Mouse (Mus musculus): ENCODE data around the gene Ttc25. TPM values are rescaled to one million over a fixed set of nuclear protein-coding genes. Genes with fewer than 3 reads are reported as not detected.

The Ttc25 gene
- 1.8 and 2.0 TPM in 2 replicates for polyA plus RNA-seq (2012; rRNA removed)

- H3K27ac ChIP-seq (ENCODE audit: insufficient read depth, low read length): no peak within 1 kb of the TSS
- H3K4me3 ChIP-seq (ENCODE audit: insufficient read depth, low read length): peak within 1 kb of the TSS; percentile 37
- H3K4me1 ChIP-seq (ENCODE audit: control insufficient read depth, insufficient read depth, low read length): no peaks in the 10 kb centered on the region; the same call in 1 of the 2 replicates
- TF ChIP-seq CTCF (IDR thresholded peaks at IDR 0.05; ENCODE audit: extremely low read depth, insufficient read depth, low read length): no peak
- TF ChIP-seq POLR2A (IDR thresholded peaks at IDR 0.05; ENCODE audit: extremely low read depth, insufficient read depth, low read length): peak; percentile 70
Measured at GRCm38 (mm10) chr11:100544832-100545745, at the start of gene Ttc25. Ttc25 (plus strand) TSS chr11:100545607.

- no peak overlapping the region for H3K27ac ChIP-seq (ENCODE audit: insufficient read depth, low read length)
- H3K4me3 ChIP-seq (ENCODE audit: insufficient read depth, low read length): no peak overlapping the region
- TF ChIP-seq CTCF (IDR thresholded peaks at IDR 0.05; ENCODE audit: extremely low read depth, insufficient read depth, low read length) (no peak), POLR2A (IDR thresholded peaks at IDR 0.05; ENCODE audit: extremely low read depth, insufficient read depth, low read length) (no peak)
- no peaks in the 10 kb centered on the region for H3K4me1 ChIP-seq (ENCODE audit: control insufficient read depth, insufficient read depth, low read length)
Measured at GRCm38 (mm10) chr11:100500241-100500640, 45.2 kb upstream of the Ttc25 start.

GRCm38 (mm10) chr11:100500651-100501050, 44.8 kb upstream of the Ttc25 start:
- Histone ChIP-seq H3K27ac (ENCODE audit: insufficient read depth, low read length) (no peak overlapping the region), H3K4me3 (ENCODE audit: insufficient read depth, low read length) (no peak overlapping the region)

GRCm38 (mm10) chr11:100501321-100501720, 44.1 kb upstream of the Ttc25 start:
- Histone ChIP-seq H3K27ac (ENCODE audit: insufficient read depth, low read length) (no peak overlapping the region), H3K4me1 (ENCODE audit: control insufficient read depth, insufficient read depth, low read length) (no peaks in the 10 kb centered on the region), H3K4me3 (ENCODE audit: insufficient read depth, low read length) (no peak overlapping the region)
- TF ChIP-seq POLR2A (IDR thresholded peaks at IDR 0.05; ENCODE audit: extremely low read depth, insufficient read depth, low read length) (no peak), CTCF (IDR thresholded peaks at IDR 0.05; ENCODE audit: extremely low read depth, insufficient read depth, low read length) (no peak)

More at GRCm38 (mm10) chr11:100500651-100501050, 44.8 kb upstream of the Ttc25 start:
- H3K4me1 ChIP-seq (ENCODE audit: control insufficient read depth, insufficient read depth, low read length): no peaks in the 10 kb centered on the region
- TF ChIP-seq POLR2A (IDR thresholded peaks at IDR 0.05; ENCODE audit: extremely low read depth, insufficient read depth, low read length) (no peak), CTCF (IDR thresholded peaks at IDR 0.05; ENCODE audit: extremely low read depth, insufficient read depth, low read length) (no peak)

GRCm38 (mm10) chr11:100504990-100505660, 40.3 kb upstream of the Ttc25 start:
- TF ChIP-seq POLR2A (IDR thresholded peaks at IDR 0.05; ENCODE audit: extremely low read depth, insufficient read depth, low read length) (no peak), CTCF (IDR thresholded peaks at IDR 0.05; ENCODE audit: extremely low read depth, insufficient read depth, low read length) (no peak)
- Histone ChIP-seq H3K4me3 (ENCODE audit: insufficient read depth, low read length) (no peak overlapping the region), H3K27ac (ENCODE audit: insufficient read depth, low read length) (no peak overlapping the region), H3K4me1 (ENCODE audit: control insufficient read depth, insufficient read depth, low read length) (no peaks in the 10 kb centered on the region)

GRCm38 (mm10) chr11:100505997-100506396, 39.4 kb upstream of the Ttc25 start:
- TF ChIP-seq POLR2A (IDR thresholded peaks at IDR 0.05; ENCODE audit: extremely low read depth, insufficient read depth, low read length) (no peak), CTCF (IDR thresholded peaks at IDR 0.05; ENCODE audit: extremely low read depth, insufficient read depth, low read length) (no peak)

GRCm38 (mm10) chr11:100510556-100510955, 34.9 kb upstream of the Ttc25 start:
- TF ChIP-seq CTCF (IDR thresholded peaks at IDR 0.05; ENCODE audit: extremely low read depth, insufficient read depth, low read length): no peak
- TF ChIP-seq POLR2A (IDR thresholded peaks at IDR 0.05; ENCODE audit: extremely low read depth, insufficient read depth, low read length): no peak
- Histone ChIP-seq H3K27ac (ENCODE audit: insufficient read depth, low read length) (no peak overlapping the region), H3K4me3 (ENCODE audit: insufficient read depth, low read length) (no peak overlapping the region), H3K4me1 (ENCODE audit: control insufficient read depth, insufficient read depth, low read length) (no peaks in the 10 kb centered on the region)

More at GRCm38 (mm10) chr11:100505997-100506396, 39.4 kb upstream of the Ttc25 start:
- H3K27ac ChIP-seq (ENCODE audit: insufficient read depth, low read length): no peak overlapping the region
- no peaks in the 10 kb centered on the region for H3K4me1 ChIP-seq (ENCODE audit: control insufficient read depth, insufficient read depth, low read length)
- H3K4me3 ChIP-seq (ENCODE audit: insufficient read depth, low read length): no peak overlapping the region

GRCm38 (mm10) chr11:100512384-100512783, 33.0 kb upstream of the Ttc25 start:
- no peak for TF ChIP-seq POLR2A (IDR thresholded peaks at IDR 0.05; ENCODE audit: extremely low read depth, insufficient read depth, low read length)
- TF ChIP-seq CTCF (IDR thresholded peaks at IDR 0.05; ENCODE audit: extremely low read depth, insufficient read depth, low read length): peak; percentile 55
- no peak overlapping the region for H3K4me3 ChIP-seq (ENCODE audit: insufficient read depth, low read length)
- no peaks in the 10 kb centered on the region for H3K4me1 ChIP-seq (ENCODE audit: control insufficient read depth, insufficient read depth, low read length)
- H3K27ac ChIP-seq (ENCODE audit: insufficient read depth, low read length): no peak overlapping the region

- Histone ChIP-seq H3K27ac (ENCODE audit: insufficient read depth, low read length) (no peak overlapping the region), H3K4me1 (ENCODE audit: control insufficient read depth, insufficient read depth, low read length) (no peaks in the 10 kb centered on the region), H3K4me3 (ENCODE audit: insufficient read depth, low read length) (no peak overlapping the region)
- TF ChIP-seq POLR2A (IDR thresholded peaks at IDR 0.05; ENCODE audit: extremely low read depth, insufficient read depth, low read length) (no peak), CTCF (IDR thresholded peaks at IDR 0.05; ENCODE audit: extremely low read depth, insufficient read depth, low read length) (no peak)
Measured at GRCm38 (mm10) chr11:100513716-100514115, 31.7 kb upstream of the Ttc25 start.
